Mouse (Mus musculus): ENCODE results near the gene Fam129a. TPM values are rescaled to one million over a fixed set of nuclear protein-coding genes. Genes with fewer than 3 reads are reported as not detected.
A peak's percentile ranks its signal among the peaks of the same experiment; 100 is the strongest.

Fam129a gene
- polyA plus RNA-seq, 1 experiment from 2014 or later: 0.51 TPM

DNA sequence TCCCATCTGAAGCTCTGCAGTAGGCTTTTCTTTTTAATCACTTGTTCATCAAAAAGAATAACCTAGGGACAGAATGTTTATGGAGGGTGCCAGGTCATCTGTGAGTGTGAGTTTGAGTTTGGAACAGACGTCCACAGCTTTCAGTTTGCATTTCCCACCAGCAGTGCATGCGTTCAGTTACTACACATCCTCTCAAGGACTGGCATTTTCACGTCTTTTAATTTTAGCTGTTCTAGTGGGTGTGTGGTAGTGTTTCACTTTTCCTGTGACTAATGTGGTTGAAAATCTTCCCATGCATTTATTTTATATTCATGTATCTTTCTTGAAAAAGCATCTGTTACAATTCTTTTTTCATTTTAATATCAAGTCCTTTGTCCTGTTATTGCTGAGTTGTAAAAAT lies 193.2 kb downstream of the Fam129a start:
- no peaks in the 10 kb centered on the region; the same call in none of the 2 replicates for H3K36me3 ChIP-seq (ENCODE audit: control insufficient read depth, insufficient read depth, low read length)
- no peak for DNase-seq (ENCODE audit: low spot score, missing footprints)
- no peaks in the 10 kb centered on the region for H3K27me3 ChIP-seq (ENCODE audit: control insufficient read depth, insufficient read depth, low read length)
- H3K4me2 ChIP-seq: no peak overlapping the region
- no peak overlapping the region for H3K27ac ChIP-seq (ENCODE audit: low read depth, low read length)
- no peak for ATAC-seq (ENCODE audit: low FRiP score)
- H3K4me3 ChIP-seq (ENCODE audit: low read depth, low read length): no peak overlapping the region
- WGBS: 82% methylated on average over 3 of the region's 3 CpGs
- no peaks in the 10 kb centered on the region for H3K9me3 ChIP-seq (ENCODE audit: control insufficient read depth, low read length)
- no peaks in the 10 kb centered on the region for H3K4me1 ChIP-seq (ENCODE audit: control insufficient read depth, insufficient read depth, low read length)
- H3K9ac ChIP-seq (ENCODE audit: low read length): no peak overlapping the region

DNA sequence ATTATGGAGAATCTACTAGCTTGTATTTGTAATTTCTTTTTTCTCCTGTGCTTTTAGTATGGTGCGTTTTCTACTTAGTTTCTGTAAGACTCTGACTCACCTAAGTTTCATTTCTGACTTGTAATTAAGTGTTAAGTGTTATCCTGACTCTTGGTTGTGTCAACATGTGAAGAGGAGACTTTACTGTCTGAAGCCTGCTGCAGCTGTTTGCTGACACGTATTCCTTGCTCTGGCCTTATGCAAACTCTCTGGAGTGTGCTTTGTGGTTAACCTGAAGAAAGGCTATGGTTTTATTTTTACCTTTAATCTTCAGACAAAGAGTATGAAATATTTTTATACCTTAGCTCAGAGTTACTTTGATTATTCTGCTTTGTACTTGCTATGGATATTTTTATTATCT lies 195.2 kb downstream of the Fam129a start:
- ATAC-seq (ENCODE audit: low FRiP score) (no peak), DNase-seq (ENCODE audit: low spot score, missing footprints) (no peak)
- 82% methylated on average over 2 of the region's 2 CpGs for WGBS
- no peaks in the 10 kb centered on the region for H3K9me3 ChIP-seq (ENCODE audit: control insufficient read depth, low read length)
- no peaks in the 10 kb centered on the region for H3K27me3 ChIP-seq (ENCODE audit: control insufficient read depth, insufficient read depth, low read length)
- H3K27ac ChIP-seq (ENCODE audit: low read depth, low read length): no peak overlapping the region
- H3K4me2 ChIP-seq: no peak overlapping the region
- H3K4me1 ChIP-seq (ENCODE audit: control insufficient read depth, insufficient read depth, low read length): no peaks in the 10 kb centered on the region
- H3K4me3 ChIP-seq (ENCODE audit: low read depth, low read length): no peak overlapping the region
- H3K9ac ChIP-seq (ENCODE audit: low read length): no peak overlapping the region
- no peaks in the 10 kb centered on the region; the same call in 1 of the 2 replicates for H3K36me3 ChIP-seq (ENCODE audit: control insufficient read depth, insufficient read depth, low read length)

DNA sequence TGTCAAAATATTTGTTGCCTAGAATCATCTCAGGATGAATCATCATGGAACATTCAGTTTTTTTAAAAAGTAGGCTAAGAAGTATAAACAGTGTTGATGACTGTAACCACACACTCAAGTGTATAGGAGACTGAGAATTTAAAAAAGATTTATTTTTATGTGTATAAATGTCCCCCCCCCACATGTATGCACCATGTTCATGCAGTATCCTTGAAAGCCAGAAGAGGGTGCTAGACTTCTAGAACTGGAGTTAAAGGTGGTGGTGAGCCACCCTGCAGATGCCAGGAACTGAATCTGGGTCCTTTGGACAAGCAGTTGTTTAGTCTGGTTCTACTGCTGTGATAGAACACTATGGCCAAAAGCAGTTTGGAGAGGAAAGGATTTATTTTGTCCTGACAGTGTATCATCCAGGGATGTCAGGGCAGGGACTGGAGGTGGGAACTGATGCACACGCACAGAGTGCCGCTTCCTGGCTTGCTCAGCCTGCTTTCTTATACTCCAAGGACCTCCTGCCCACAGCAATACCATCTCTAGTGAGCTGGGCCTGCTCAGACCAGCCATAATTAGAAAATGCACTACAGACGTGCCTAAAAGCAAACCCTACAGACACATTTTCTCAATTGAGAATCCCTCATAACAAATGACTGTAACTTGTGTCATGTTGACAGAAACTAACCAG lies 196.1 kb downstream of the Fam129a start:
- 86% methylated on average over 3 of the region's 3 CpGs for WGBS
- H3K4me3 ChIP-seq (ENCODE audit: low read depth, low read length): no peak overlapping the region
- no peak overlapping the region for H3K27ac ChIP-seq (ENCODE audit: low read depth, low read length)
- H3K4me1 ChIP-seq (ENCODE audit: control insufficient read depth, insufficient read depth, low read length): no peaks in the 10 kb centered on the region
- H3K9me3 ChIP-seq (ENCODE audit: control insufficient read depth, low read length): no peaks in the 10 kb centered on the region
- DNase-seq (ENCODE audit: low spot score, missing footprints) (no peak), ATAC-seq (ENCODE audit: low FRiP score) (no peak)
- no peak overlapping the region for H3K4me2 ChIP-seq
- no peak overlapping the region for H3K9ac ChIP-seq (ENCODE audit: low read length)
- no peaks in the 10 kb centered on the region for H3K27me3 ChIP-seq (ENCODE audit: control insufficient read depth, insufficient read depth, low read length)
- H3K36me3 ChIP-seq (ENCODE audit: control insufficient read depth, insufficient read depth, low read length): peaks cover 2% of the 10 kb centered on the region; the same call in 1 of the 2 replicates

- no peaks in the 10 kb centered on the region for H3K27me3 ChIP-seq (ENCODE audit: control insufficient read depth, insufficient read depth, low read length)
- DNase-seq (ENCODE audit: low spot score, missing footprints) (no peak), ATAC-seq (ENCODE audit: low FRiP score) (0 out of 2 replicates have a peak, but pooled peaks have one; percentile 35)
- H3K9me3 ChIP-seq (ENCODE audit: control insufficient read depth, low read length): no peaks in the 10 kb centered on the region
- H3K4me1 ChIP-seq (ENCODE audit: control insufficient read depth, insufficient read depth, low read length): no peaks in the 10 kb centered on the region
- no peak overlapping the region for H3K4me3 ChIP-seq (ENCODE audit: low read depth, low read length)
- H3K4me2 ChIP-seq: no peak overlapping the region
- peaks cover 2% of the 10 kb centered on the region; the same call in 1 of the 2 replicates for H3K36me3 ChIP-seq (ENCODE audit: control insufficient read depth, insufficient read depth, low read length)
- no peak overlapping the region for H3K9ac ChIP-seq (ENCODE audit: low read length)
- 67% methylated on average over 3 of the region's 3 CpGs for WGBS
- no peak overlapping the region for H3K27ac ChIP-seq (ENCODE audit: low read depth, low read length)
Measured at GRCm38 (mm10) chr1:151769200-151769913, 198.4 kb downstream of the Fam129a start.

Other genes with a start within 250 kb of the Fam129a start
- 434 and 473 TPM in 2 replicates for gene Ivns1abp, start 226.7 kb upstream of the Fam129a start, polyA plus RNA-seq (2014; fragmentation: Nextera tagmentation; extraction: Ambion mirVana)
- gene Swt1, start 142.7 kb upstream of the Fam129a start, polyA plus RNA-seq (2014; fragmentation: Nextera tagmentation; extraction: Ambion mirVana): 23.6 and 27.8 TPM in 2 replicates
- 54.3 and 56.7 TPM in 2 replicates for gene Trmt1l, start 142.6 kb upstream of the Fam129a start, polyA plus RNA-seq (2014; fragmentation: Nextera tagmentation; extraction: Ambion mirVana)
- 149 and 161 TPM in 2 replicates for gene Rnf2, start 70.2 kb upstream of the Fam129a start, polyA plus RNA-seq (2014; fragmentation: Nextera tagmentation; extraction: Ambion mirVana)
- gene Edem3, start 184.2 kb downstream of the Fam129a start, polyA plus RNA-seq (2014; fragmentation: Nextera tagmentation; extraction: Ambion mirVana): 22.0 and 25.8 TPM in 2 replicates

Measured in midbrain, embryonic 11.5 days (tissue).